Mouse (Mus musculus) stomach, embryonic 15.5 days (tissue): ENCODE results near the gene Ctnna3. TPM values are rescaled to one million over a fixed set of nuclear protein-coding genes. Genes with fewer than 3 reads are reported as not detected.

Experiments used
- ATAC-seq: fragments of 200-750 bp; cut with Nextera tagmentation; 2 replicates; pipeline ENCODE4 v1.8.0; 2017; ENCODE audit warnings: low read depth, moderate number of reproducible peaks, moderate TSS enrichment; ENCODE audit not compliant: insufficient read depth, low FRiP score
- H3K27ac ChIP-seq: fragments of 300-500 bp; sonication (generic); 2 replicates; pipeline ENCODE4 v1.5.1; 2015; ENCODE audit warnings: mild to moderate bottlenecking, inconsistent platforms
- H3K27me3 ChIP-seq: fragments of 300-500 bp; sonication (generic); replicated peaks from 2 replicates; pipeline ENCODE4 v1.6.1; 2015; ENCODE audit warnings: inconsistent platforms
- H3K36me3 ChIP-seq: fragments of 300-500 bp; sonication (generic); 2 replicates; pipeline ENCODE4 v1.6.1; 2015; ENCODE audit warnings: inconsistent platforms
- H3K4me1 ChIP-seq: fragments of 300-500 bp; sonication (generic); 2 replicates; pipeline ENCODE4 v1.6.1; 2015; ENCODE audit warnings: inconsistent platforms
- H3K4me2 ChIP-seq: fragments of 300-500 bp; sonication (generic); 2 replicates; pipeline ENCODE4 v1.6.1; 2015; ENCODE audit warnings: mild to moderate bottlenecking, inconsistent platforms
- H3K4me3 ChIP-seq: fragments of 300-500 bp; sonication (generic); replicated peaks from 2 replicates; pipeline ENCODE4 v1.5.1; 2015; ENCODE audit warnings: inconsistent platforms
- H3K9ac ChIP-seq: fragments of 300-500 bp; sonication (generic); 2 replicates; pipeline ENCODE4 v1.6.1; 2015; ENCODE audit warnings: inconsistent platforms
- H3K9me3 ChIP-seq: fragments of 300-500 bp; sonication (generic); 2 replicates; pipeline ENCODE4 v1.6.1; 2016; ENCODE audit warnings: inconsistent platforms
- WGBS: fragments of 180-500 bp; shearing (Covaris S2); methylation state at CpG from one replicate; pipeline ENCODE4 v1.1.7; 2015; 5-methylcytosine and 5-hydroxymethylcytosine counted together
- polyA plus RNA-seq: library from polyadenylated mRNA; unstranded; fragments of >200 nt; fragmentation: Nextera tagmentation; extraction: Ambion mirVana; gene quantifications from 2 replicates; pipeline ENCODE4 v1.2.1, GENCODE M21; 2015

Ctnna3 gene
- polyA plus RNA-seq, 1 experiment from 2014 or later = 0.58 TPM

DNA sequence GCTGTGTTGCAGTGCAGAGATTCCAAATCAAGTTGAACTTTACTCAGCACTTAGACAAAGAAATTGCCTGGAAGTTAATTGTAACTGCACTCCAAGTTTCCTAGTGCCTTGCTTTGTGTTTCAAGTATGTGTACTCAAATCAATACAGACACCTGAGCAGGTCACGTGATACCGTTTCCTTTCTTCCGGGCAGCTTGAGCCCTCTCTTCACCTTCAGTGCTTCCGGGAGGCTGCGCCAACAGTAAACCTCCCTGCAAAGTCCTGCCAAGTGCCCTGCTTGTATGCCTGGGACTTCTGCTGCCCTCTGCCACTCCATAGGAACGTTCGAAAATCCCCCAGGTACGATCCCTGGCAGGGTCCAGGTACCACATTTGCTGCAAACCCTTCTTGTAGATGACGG is 223.0 kb downstream of the Ctnna3 start:
- Histone ChIP-seq H3K4me1 (no peaks in the 10 kb centered on the region), H3K4me3 (no peak overlapping the region), H3K4me2 (no peak overlapping the region), H3K27ac (no peak overlapping the region), H3K36me3 (no peaks in the 10 kb centered on the region), H3K9me3 (no peaks in the 10 kb centered on the region), H3K9ac (no peak overlapping the region), H3K27me3 (no peaks in the 10 kb centered on the region)
- WGBS = 80% methylated on average over 9 of the region's 9 CpGs
- ATAC-seq = no peak

DNA sequence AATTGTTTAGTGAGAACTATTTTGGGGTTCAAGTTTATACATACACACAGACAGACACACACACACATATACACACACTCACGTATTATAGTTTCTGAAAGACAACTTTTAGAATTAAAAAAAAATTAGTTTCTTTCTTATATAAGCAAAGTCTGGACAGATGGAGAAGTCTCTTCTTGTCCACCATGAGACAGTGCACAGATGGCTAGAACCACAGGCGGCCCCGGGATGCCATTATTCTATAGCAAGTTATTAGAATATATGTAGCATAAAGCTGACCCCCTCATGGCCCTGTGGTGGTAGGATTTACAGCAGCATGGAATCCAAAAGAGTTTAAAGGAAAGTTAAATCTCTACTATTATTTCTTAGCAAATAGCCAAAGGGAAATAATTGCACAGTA is 223.7 kb downstream of the Ctnna3 start:
- WGBS = 79% methylated on average over 3 of the region's 3 CpGs
- Histone ChIP-seq H3K9ac (no peak overlapping the region), H3K4me2 (no peak overlapping the region), H3K27me3 (no peaks in the 10 kb centered on the region), H3K4me3 (no peak overlapping the region), H3K27ac (no peak overlapping the region), H3K9me3 (no peaks in the 10 kb centered on the region), H3K36me3 (no peaks in the 10 kb centered on the region), H3K4me1 (no peaks in the 10 kb centered on the region)
- no peak for ATAC-seq

DNA sequence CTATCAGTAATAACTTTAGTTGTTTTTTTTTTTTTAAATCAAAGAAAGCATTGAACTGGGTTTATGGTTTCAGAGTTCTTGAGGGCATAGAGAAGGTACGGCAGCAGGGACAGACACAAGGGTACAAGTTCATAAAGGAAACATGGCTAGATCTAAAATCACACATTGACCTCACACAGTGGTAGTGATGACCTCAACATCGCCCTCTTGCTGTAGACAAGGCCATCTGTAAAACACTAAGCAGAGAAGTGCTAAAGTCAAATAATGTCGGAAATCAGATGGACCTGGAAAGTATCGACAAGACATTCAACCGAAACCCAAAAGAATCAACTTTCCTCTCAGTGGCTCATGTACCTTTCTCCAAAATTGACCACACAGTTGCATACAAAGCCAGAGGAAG is 224.7 kb downstream of the Ctnna3 start:
- 88% methylated on average over 5 of the region's 5 CpGs for WGBS
- Histone ChIP-seq H3K4me1 (no peaks in the 10 kb centered on the region), H3K9me3 (no peaks in the 10 kb centered on the region)

DNA sequence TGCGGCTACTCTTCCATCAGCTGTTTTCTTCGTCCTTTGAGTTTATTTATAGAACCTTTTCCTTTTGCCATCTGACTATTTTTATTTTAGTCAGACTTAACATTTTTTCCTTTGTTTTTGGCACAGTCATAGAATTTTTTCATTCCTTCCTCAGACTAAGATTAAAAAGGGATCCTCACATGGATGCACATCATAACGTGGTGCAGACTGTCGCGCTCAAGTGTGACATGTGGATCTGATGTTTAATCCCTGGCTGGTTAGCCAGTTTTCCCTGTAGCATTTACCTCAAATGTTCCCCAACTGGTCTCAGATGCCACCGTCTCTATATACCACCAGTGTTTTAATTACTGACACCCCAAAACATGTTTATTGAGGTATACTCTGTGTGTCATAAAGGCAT is 246.4 kb downstream of the Ctnna3 start:
- Histone ChIP-seq H3K4me3 (no peak overlapping the region), H3K36me3 (no peaks in the 10 kb centered on the region), H3K4me1 (no peaks in the 10 kb centered on the region), H3K4me2 (no peak overlapping the region), H3K27ac (no peak overlapping the region), H3K27me3 (no peaks in the 10 kb centered on the region), H3K9me3 (no peaks in the 10 kb centered on the region; the same call in 1 of the 2 replicates), H3K9ac (no peak overlapping the region)
- WGBS = 87% methylated on average over 6 of the region's 6 CpGs
- ATAC-seq = no peak

More for the DNA sequence above, 224.7 kb downstream of the Ctnna3 start:
- no peak overlapping the region for H3K27ac ChIP-seq
- H3K4me3 ChIP-seq = no peak overlapping the region
- H3K9ac ChIP-seq = no peak overlapping the region
- H3K4me2 ChIP-seq = no peak overlapping the region
- no peaks in the 10 kb centered on the region for H3K36me3 ChIP-seq
- H3K27me3 ChIP-seq = no peaks in the 10 kb centered on the region
- no peak for ATAC-seq

DNA sequence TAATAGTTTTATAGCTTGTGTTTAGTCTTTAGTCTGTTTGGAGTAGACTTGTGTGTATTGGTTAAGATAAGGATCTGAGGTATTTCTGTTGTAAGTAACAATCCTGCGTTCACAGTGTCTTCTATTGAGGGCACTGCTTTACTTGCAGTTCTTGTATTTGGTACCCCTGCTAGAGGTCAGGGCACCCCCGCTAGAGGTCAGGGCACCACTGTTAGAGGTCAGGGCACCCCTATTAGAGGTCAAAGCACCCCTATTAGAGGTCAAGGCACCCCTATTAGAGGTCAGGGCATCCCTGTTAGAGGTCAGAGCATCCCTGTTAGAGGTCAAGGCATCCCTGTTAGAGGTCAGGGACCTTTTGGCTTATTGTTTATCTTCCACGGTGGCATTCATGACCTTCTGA is 259.3 kb downstream of the Ctnna3 start:
- no peaks in the 10 kb centered on the region for H3K27me3 ChIP-seq
- H3K4me2 ChIP-seq = no peak overlapping the region
- H3K4me1 ChIP-seq = no peaks in the 10 kb centered on the region
- WGBS = 38% methylated on average over 3 of the region's 3 CpGs
- no peaks in the 10 kb centered on the region for H3K36me3 ChIP-seq
- H3K9me3 ChIP-seq = no peaks in the 10 kb centered on the region
- ATAC-seq = no peak
- no peak overlapping the region for H3K4me3 ChIP-seq
- H3K9ac ChIP-seq = no peak overlapping the region
- no peak overlapping the region for H3K27ac ChIP-seq

DNA sequence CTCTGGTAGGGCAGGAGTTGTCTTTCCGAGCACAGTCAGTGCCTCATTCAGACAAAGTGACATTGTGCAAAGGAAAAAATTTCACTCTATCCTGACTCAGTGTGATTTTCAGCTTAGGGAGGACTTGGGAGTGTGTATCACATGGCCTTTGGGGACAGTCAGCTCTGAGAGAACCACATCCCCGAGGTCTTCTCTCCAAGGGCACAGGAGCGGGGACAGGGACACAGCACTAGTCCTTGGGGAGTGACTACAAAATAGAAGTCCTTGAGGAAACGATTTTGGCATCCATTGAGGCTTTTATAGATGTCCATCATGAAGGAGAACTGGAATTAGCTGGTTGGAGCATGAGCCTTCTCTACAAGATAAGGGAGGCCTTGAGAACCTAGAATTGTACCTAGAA is 259.8 kb downstream of the Ctnna3 start:
- Histone ChIP-seq H3K4me2 (no peak overlapping the region), H3K36me3 (no peaks in the 10 kb centered on the region), H3K27me3 (no peaks in the 10 kb centered on the region), H3K4me3 (no peak overlapping the region), H3K9ac (no peak overlapping the region), H3K9me3 (no peaks in the 10 kb centered on the region), H3K4me1 (no peaks in the 10 kb centered on the region), H3K27ac (no peak overlapping the region)
- WGBS = 59% methylated on average over 4 of the region's 4 CpGs
- no peak for ATAC-seq

DNA sequence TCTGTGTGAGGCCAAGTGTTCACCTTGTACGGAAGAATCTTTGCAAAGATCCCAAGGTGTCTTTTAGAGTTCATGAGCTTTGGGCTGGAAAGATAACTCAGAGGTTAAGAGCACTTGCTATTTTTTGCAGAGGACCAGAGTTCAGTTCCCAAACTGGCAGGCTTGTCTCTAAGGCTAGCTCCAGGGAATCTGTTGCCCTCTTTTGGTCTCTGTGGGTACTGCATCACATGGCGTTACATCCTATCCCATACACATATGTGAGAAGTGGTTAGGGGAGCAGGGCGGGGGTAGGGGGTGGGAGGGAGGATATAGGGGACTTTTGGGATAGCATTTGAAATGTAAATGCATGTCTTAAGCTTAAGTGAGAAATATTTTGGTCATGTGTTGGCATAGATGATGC is 262.1 kb downstream of the Ctnna3 start:
- WGBS = 42% methylated on average over 3 of the region's 3 CpGs

DNA sequence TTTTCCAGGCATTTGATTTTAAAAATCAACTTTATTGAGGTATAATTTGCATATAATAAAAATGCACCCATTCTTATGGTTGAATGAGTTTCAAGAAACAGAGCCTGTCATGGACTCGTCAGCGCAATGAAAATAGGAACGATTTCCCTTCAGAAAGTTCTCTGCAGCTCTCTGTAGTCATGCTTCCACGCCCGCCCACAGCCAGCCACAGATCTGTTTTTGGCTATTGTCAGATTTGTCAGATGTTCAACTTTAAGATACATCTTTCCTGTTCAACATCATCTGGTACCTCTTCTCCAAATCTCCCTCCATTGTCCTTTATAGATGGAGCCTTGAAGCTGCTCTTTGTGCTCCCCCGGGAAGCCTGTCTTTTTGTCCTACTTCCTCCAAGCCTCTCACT is 280.3 kb downstream of the Ctnna3 start:
- no peak overlapping the region for H3K4me2 ChIP-seq
- no peak overlapping the region for H3K27ac ChIP-seq
- WGBS = 86% methylated on average over 6 of the region's 6 CpGs
- H3K4me1 ChIP-seq = no peaks in the 10 kb centered on the region
- no peaks in the 10 kb centered on the region for H3K27me3 ChIP-seq
- ATAC-seq = no peak
- H3K4me3 ChIP-seq = no peak overlapping the region
- no peaks in the 10 kb centered on the region for H3K36me3 ChIP-seq
- no peak overlapping the region for H3K9ac ChIP-seq
- H3K9me3 ChIP-seq = no peaks in the 10 kb centered on the region

More for the DNA sequence above, 262.1 kb downstream of the Ctnna3 start:
- no peak for ATAC-seq
- Histone ChIP-seq H3K27me3 (no peaks in the 10 kb centered on the region), H3K36me3 (no peaks in the 10 kb centered on the region), H3K4me2 (no peak overlapping the region), H3K4me1 (no peaks in the 10 kb centered on the region), H3K9me3 (no peaks in the 10 kb centered on the region), H3K9ac (no peak overlapping the region), H3K27ac (no peak overlapping the region), H3K4me3 (no peak overlapping the region)

DNA sequence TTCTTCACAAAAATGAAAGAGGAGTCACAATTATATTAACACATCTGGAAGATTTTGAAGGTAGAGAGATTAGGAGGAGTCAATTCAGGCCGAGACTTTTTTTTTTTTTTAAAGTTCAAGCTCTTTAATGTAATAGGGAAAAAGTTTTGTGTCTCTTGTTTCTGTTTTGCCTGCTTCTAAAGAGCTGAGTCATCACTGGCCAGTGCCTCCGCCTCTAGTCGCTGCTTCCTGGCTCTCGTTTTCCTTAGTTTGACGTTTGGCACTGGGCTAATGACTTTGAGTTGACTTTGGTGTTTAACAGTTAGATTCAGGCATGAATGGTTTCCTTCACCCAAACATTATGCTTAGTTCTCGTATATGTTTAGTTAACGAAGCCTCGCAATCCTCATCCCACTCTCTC is 282.6 kb downstream of the Ctnna3 start:
- Histone ChIP-seq H3K4me3 (no peak overlapping the region), H3K27me3 (no peaks in the 10 kb centered on the region), H3K4me2 (no peak overlapping the region), H3K9me3 (no peaks in the 10 kb centered on the region), H3K4me1 (no peaks in the 10 kb centered on the region), H3K9ac (no peak overlapping the region), H3K27ac (no peak overlapping the region), H3K36me3 (no peaks in the 10 kb centered on the region)
- no peak for ATAC-seq
- WGBS = 36% methylated on average over 8 of the region's 8 CpGs

DNA sequence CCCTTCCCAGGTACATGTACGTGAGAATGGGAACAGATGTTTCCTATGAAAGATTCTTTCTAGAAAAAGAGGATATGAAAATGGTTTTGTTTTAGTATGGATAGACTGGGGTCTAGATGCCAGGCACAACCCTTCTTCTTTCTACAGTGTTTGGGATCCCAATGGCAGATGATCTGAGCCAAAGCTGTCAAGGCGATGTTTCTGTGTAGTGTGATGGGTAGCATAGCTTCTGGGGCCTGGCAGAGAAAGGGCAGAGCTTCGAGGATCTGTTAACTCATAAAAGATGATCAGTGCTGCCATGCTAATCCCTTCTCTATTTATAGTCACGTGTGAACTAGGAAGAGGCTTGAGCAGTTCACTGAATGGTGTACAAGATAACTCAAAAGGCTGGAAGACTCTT is 284.3 kb downstream of the Ctnna3 start:
- Histone ChIP-seq H3K9ac (no peak overlapping the region), H3K4me2 (no peak overlapping the region), H3K4me1 (no peaks in the 10 kb centered on the region), H3K9me3 (no peaks in the 10 kb centered on the region), H3K36me3 (no peaks in the 10 kb centered on the region), H3K4me3 (no peak overlapping the region), H3K27ac (no peak overlapping the region), H3K27me3 (no peaks in the 10 kb centered on the region)
- no peak for ATAC-seq
- WGBS = 71% methylated on average over 4 of the region's 4 CpGs

DNA sequence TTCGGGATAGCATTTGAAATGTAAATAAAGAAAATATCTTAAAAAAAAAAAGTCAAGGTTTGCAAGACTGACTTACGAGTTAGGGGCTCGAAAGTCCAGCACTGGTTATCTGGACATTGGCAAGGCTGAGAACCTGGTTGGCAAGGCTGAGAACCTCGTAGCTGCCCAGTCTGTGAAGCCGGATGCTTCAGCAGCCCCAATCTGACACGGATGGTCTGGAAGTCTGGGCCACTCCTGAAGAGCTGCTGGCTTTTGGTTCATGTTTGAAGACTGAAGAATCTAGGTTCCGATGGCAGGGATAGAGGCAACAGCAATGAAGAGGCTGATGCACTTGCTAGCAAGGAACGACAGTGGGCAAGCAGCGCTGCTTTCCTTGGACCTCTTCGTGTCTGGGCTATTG is 339.0 kb downstream of the Ctnna3 start:
- no peaks in the 10 kb centered on the region for H3K36me3 ChIP-seq
- H3K4me1 ChIP-seq = no peaks in the 10 kb centered on the region
- H3K4me3 ChIP-seq = no peak overlapping the region
- no peaks in the 10 kb centered on the region for H3K27me3 ChIP-seq
- H3K27ac ChIP-seq = no peak overlapping the region
- ATAC-seq = no peak
- H3K9ac ChIP-seq = no peak overlapping the region
- WGBS = 83% methylated on average over 10 of the region's 10 CpGs
- no peak overlapping the region for H3K4me2 ChIP-seq
- H3K9me3 ChIP-seq = no peaks in the 10 kb centered on the region

DNA sequence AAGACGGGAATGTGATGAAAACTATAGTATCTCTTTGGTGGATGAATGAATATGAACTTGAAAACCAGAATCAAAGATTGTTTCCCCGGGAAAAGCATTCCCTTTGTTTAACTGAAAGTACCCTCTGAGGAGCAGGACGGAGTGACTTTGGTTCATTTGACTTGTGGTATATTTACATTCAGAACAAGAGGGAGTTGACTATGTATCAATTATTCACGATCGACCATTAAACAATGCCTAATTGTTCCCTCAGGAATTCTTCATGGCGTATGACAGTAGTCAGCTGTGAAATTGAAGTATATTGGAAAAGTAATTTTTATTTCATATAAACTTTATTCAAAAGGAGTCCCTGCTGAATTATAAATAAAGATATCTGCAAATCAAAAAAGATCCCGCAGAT is 341.8 kb downstream of the Ctnna3 start:
- no peak overlapping the region for H3K9ac ChIP-seq
- no peak overlapping the region for H3K4me2 ChIP-seq
- no peaks in the 10 kb centered on the region for H3K4me1 ChIP-seq
- H3K4me3 ChIP-seq = no peak overlapping the region
- no peaks in the 10 kb centered on the region for H3K9me3 ChIP-seq
- H3K27ac ChIP-seq = no peak overlapping the region
- H3K36me3 ChIP-seq = no peaks in the 10 kb centered on the region
- 73% methylated on average over 7 of the region's 7 CpGs for WGBS
- H3K27me3 ChIP-seq = no peaks in the 10 kb centered on the region
- no peak for ATAC-seq

DNA sequence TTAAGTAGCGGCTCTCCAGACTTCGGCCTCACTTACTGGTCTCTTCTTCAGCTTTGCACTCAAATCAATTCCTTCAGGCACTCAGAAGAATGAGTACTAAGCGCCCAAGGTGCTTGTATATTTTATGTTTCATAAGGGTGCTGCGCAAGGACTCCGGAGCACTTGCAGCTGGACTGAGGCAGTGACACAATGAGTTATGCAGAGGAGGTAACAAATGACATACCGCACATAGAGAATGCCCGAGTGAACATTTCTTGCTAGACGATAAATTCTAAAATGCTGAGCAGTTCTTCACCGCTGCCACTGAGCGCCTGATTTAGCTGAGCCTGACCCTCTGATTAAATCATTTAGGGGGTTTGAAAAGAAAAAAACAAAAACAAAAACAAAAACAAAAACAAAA is 342.2 kb downstream of the Ctnna3 start:
- Histone ChIP-seq H3K9ac (no peak overlapping the region), H3K4me3 (no peak overlapping the region), H3K36me3 (no peaks in the 10 kb centered on the region), H3K4me2 (no peak overlapping the region), H3K27me3 (no peaks in the 10 kb centered on the region), H3K9me3 (no peaks in the 10 kb centered on the region), H3K27ac (no peak overlapping the region), H3K4me1 (no peaks in the 10 kb centered on the region)
- no peak for ATAC-seq
- WGBS = 84% methylated on average over 10 of the region's 10 CpGs
